Mouse (Mus musculus) midbrain, embryonic 16.5 days (tissue): ENCODE measurements around the gene Kap. TPM values are rescaled to one million over a fixed set of nuclear protein-coding genes. Genes with fewer than 3 reads are reported as not detected.
"Not testable (repeated sequence)": the region's sequence is repeated elsewhere in the genome, so short reads cannot be mapped to it uniquely, and the experiment has no call there.

Experiments used
- ATAC-seq: fragments of 200-750 bp; cut with Nextera tagmentation; 2 replicates; pipeline ENCODE4 v1.8.0; 2017; ENCODE audit warnings: moderate TSS enrichment
- H3K27ac ChIP-seq: fragments of 300-500 bp; sonication (generic); 2 replicates; pipeline ENCODE4 v1.5.1; 2014; ENCODE audit warnings: mild to moderate bottlenecking, low read length, mixed read lengths
- H3K27me3 ChIP-seq: fragments of 300-500 bp; sonication (generic); 2 replicates; pipeline ENCODE4 v1.6.1; 2014; ENCODE audit warnings: low read depth, low read length, mixed read lengths; ENCODE audit not compliant: control insufficient read depth, insufficient read depth
- H3K36me3 ChIP-seq: fragments of 300-500 bp; sonication (generic); 2 replicates; pipeline ENCODE4 v1.6.1; 2014; ENCODE audit warnings: mild to moderate bottlenecking, low read length, moderate library complexity, mixed read lengths; ENCODE audit not compliant: control insufficient read depth, insufficient read depth
- H3K4me1 ChIP-seq: fragments of 300-500 bp; sonication (generic); 2 replicates; pipeline ENCODE4 v1.6.1; 2014; ENCODE audit warnings: mild to moderate bottlenecking, low read length, mixed read lengths; ENCODE audit not compliant: control insufficient read depth, insufficient read depth
- H3K4me2 ChIP-seq: fragments of 300-500 bp; sonication (generic); 2 replicates; pipeline ENCODE4 v1.6.1; 2014; ENCODE audit warnings: mild to moderate bottlenecking, low read length, mixed read lengths
- H3K4me3 ChIP-seq: fragments of 300-500 bp; sonication (generic); 2 replicates; pipeline ENCODE4 v1.5.1; 2014; ENCODE audit warnings: low read depth, mild to moderate bottlenecking, low read length, moderate library complexity, mixed read lengths
- H3K9ac ChIP-seq: fragments of 300-500 bp; sonication (generic); 2 replicates; pipeline ENCODE4 v1.6.1; 2014; ENCODE audit warnings: low read depth, low read length, mixed read lengths
- H3K9me3 ChIP-seq: fragments of 300-500 bp; sonication (generic); replicated peaks from 2 replicates; pipeline ENCODE4 v1.6.1; 2014; ENCODE audit warnings: mild to moderate bottlenecking, low read length, mixed read lengths; ENCODE audit not compliant: control insufficient read depth, poor library complexity, severe bottlenecking
- WGBS: fragments of 180-500 bp; shearing (Covaris S2); extraction: QIAGEN DNeasy Blood & Tissue Kit; methylation state at CpG from one replicate; pipeline ENCODE4 v1.1.7; 2014; 5-methylcytosine and 5-hydroxymethylcytosine counted together
- polyA plus RNA-seq: library from polyadenylated mRNA; unstranded; fragments of >200 nt; fragmentation: Nextera tagmentation; extraction: Ambion mirVana; gene quantifications from 2 replicates; pipeline ENCODE4 v1.2.1, GENCODE M21; 2015

The Kap gene
- polyA plus RNA-seq, 1 experiment from 2014 or later = not detected

DNA sequence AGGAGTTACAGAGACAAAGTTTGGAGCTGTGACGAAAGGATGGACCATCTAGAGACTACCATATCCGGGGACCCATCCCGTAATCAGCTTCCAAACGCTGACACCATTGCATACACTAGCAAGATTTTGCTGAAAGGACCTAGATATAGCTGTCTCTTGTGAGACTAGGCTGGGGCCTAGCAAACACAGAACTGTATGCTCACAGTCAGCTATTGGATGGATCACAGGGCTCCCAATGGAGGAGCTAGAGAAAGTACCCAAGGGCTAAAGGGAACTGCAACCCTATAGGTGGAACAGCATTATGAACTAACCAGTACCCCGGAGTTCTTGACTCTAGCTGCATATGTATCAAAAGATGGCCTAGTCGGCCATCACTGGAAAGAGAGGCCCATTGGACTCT, 4.7 kb downstream of the Kap start:
- not testable (repeated sequence) for H3K4me2 ChIP-seq, H3K27ac ChIP-seq, H3K27me3 ChIP-seq, H3K36me3 ChIP-seq, H3K9me3 ChIP-seq, H3K4me3 ChIP-seq, H3K9ac ChIP-seq, H3K4me1 ChIP-seq, ATAC-seq
- 90% methylated on average over 6 of the region's 6 CpGs for WGBS

DNA sequence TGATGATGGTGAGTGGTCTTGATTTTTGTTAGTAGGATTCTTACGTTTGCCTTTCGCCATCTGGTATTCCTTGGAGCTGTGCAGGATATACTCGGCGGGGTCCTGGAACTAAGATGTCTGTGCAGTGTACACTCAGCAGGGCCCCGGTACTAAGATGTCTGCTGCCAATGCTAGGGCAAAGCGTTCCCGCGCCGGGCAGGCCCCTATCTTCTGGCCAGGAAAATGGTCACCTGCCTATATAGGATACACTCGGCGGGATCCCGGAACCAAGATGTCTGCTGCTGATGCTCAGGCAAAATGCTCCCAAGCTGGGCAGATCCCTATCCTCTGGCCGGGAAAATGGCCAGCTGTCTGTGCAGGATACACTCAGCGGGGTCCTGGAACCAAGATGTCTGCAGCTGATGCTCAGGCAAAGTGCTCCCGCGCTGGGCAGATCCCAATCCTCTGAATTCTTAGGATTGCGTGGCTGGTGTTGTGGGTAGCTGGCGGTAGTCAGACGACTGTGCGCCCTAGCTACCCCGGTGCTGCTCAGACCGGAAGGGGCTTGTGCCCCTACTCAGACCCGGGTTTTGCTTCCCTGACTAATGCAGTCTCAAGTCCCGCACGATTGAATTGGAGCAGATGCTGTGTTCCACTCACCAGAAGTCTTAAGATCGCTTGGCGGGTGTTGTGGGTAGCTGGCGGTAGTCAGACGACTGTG, 15.1 kb downstream of the Kap start:
- H3K9ac ChIP-seq, H3K4me1 ChIP-seq, H3K27me3 ChIP-seq, H3K9me3 ChIP-seq, H3K27ac ChIP-seq, H3K4me3 ChIP-seq, H3K36me3 ChIP-seq, H3K4me2 ChIP-seq, ATAC-seq: not testable (repeated sequence)
- WGBS = 93% methylated on average over 29 of the region's 29 CpGs

DNA sequence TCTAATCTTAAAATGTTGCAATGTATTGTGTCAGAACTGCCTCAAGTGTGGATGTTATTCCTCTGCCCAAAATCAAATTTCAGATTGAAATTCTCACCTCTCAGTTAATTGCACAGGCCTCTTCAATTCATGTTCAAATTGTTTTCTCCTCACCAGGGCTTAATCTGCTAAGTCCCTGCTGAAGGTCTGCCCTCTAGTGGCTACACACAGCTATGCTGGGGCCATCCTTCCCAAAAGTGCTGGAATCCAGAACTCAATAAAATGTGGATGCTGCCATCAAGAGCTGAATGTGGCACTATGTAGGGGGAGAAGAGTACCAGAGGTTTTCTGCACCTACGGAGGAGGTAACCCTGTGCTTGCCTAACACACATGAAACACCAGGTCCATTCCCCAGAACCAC, 41.2 kb downstream of the Kap start:
- 53% methylated on average over 1 of the region's 1 CpGs for WGBS
- H3K27me3 ChIP-seq = no peaks in the 10 kb centered on the region

More for the DNA sequence above, 41.2 kb downstream of the Kap start:
- Histone ChIP-seq H3K9me3 (no peaks in the 10 kb centered on the region), H3K4me1 (no peaks in the 10 kb centered on the region), H3K4me3 (no peak overlapping the region), H3K36me3 (no peaks in the 10 kb centered on the region), H3K4me2 (no peak overlapping the region), H3K9ac (no peak overlapping the region), H3K27ac (no peak overlapping the region)
- ATAC-seq = no peak

Other genes with a start within 250 kb of the Kap start
- gene Etv6, start 181.9 kb upstream of the Kap start, polyA plus RNA-seq = 3.4 and 3.9 TPM in 2 replicates